Mouse (Mus musculus) erythroblast, adult 5-6 weeks (primary cell): ENCODE results near the gene Msl1. TPM values are rescaled to one million over a fixed set of nuclear protein-coding genes. Genes with fewer than 3 reads are reported as not detected.

Source experiments
- ATAC-seq: replicated peaks from 2 replicates; pipeline ENCODE4 v1.8.0; 2016; ENCODE audit warnings: moderate number of reproducible peaks, mild to moderate bottlenecking, moderate TSS enrichment, inconsistent platforms; ENCODE audit not compliant: poor library complexity, low FRiP score, severe bottlenecking
- total RNA-seq, 2 experiments: library from RNA; stranded (forward) in 1 of 2; stranded (reverse) in 1 of 2; fragments of 150-400 nt in 1 of 2; fragments of 200-764, 138-1000 nt in 1 of 2; gene quantifications; 2 replicates each; pipeline versions ENCODE4 v1.2.3 to v1.2.4; 2015 to 2017; ENCODE audit warnings: low replicate concordance in 2 of 2

The Msl1 gene
- total RNA-seq, 2 experiments from 2014 or later = 26.3 to 42.7 TPM

DNA sequence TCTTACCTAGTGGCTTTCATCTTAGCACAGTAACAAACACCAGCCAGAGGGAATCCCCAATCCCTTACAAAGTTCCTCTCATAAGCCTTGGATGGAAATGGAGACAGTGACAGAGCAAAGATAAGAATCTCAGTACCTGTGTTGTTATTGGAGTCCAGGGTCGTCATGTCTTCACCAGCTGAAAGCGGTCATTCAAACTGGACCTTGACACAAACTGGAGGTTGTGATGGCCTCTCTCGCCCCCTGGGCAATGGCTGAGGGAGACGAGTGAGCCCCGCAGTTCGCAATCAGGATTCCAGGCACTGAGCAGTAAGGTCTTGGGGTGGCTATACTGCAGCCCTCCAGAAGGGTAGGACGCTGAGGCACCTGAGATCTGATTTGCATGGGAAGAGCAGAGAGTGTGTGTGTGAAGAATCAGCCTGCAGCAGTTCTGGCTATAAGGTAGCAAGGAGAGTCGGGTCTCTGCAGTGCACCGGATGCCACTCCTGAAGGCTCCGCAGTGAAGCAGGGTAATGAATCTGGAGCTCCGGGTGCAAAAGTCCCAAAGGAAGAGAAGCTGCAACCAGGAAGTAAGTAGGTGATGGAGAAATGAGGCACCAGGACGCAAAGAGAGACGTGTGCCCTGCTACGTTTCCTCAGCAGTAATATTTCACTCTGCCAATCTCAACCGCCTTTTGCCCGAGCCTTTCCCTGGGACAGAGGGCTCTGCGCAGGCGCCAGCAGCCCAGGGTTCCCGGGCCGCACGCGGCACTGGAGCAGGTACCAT, 20.6 kb upstream of the Msl1 start, which contains the start of gene Nr1d1:
Gene Nr1d1 (minus strand): TSS at position 752 of the 766 bp plus-strand sequence.
- no peak for ATAC-seq

DNA sequence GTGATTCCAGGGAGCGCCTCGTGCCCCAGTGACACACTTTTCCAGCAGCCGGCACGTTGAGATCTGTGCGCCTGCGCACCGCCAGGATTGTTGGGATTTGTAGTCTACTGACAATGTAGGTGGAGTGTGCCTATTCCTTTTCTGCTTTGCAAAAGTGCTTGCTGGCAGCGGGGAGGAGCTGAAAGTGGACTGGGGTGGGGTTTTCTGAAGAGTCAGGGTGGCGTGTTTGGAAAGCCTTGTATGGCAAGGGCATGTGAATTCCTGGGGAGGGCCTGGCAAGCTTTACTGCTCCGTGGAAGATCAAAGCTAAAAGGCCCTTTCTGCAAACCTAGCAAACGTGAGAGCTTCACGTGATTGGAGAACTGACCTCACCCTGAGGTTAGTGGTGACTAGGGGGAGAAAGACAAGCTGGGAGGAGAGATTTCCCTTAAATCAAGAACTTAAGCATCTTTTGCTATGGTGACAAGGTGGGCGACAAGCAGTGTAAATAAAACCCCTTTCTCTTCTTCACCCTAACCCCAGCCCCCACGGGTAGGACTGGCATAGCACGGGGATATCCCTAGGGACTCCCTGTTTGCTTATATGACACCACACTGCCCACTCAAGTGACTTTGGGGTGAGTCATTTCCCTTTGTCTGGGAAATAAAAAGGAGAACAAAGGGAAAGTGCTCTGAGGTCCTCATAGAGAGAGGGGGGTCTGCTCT, 19.8 kb upstream of the Msl1 start:
- peak; percentile 20; the same call in 1 of the 2 replicates for ATAC-seq

DNA sequence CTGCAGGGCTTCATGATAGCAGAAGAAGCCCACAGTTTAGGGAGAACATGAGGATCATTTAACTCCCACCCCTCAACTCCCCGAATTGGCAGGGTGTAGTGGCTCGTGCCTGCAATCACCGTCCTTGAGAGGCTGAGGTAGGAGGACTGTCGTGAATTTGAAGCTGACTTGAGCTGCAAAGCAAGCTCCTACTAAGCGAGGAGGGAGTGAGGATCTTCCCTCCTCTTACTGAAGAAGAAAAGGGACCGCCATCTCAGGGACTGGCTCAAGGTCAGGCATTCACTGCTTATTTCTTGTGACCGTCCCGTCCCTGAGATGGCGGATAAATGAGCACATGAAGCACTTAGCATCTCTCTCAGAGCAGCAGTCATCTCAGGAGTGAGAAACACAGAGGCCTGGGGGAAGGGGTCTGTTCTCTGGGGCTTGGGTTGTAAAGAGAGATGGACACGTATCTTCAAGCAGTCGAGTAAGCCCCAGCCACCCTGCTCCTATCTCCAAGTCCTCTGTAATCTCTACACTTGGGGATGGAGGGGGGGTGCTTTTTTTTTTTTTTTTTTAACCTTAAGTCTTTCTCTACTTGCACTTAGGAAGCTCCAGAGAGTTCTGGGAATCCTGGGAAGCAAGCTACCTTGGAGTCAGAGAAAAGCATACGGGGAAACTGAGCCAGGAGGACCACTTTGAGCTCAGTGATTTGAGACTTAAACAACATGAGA, 19.1 kb upstream of the Msl1 start:
- no peak for ATAC-seq

DNA sequence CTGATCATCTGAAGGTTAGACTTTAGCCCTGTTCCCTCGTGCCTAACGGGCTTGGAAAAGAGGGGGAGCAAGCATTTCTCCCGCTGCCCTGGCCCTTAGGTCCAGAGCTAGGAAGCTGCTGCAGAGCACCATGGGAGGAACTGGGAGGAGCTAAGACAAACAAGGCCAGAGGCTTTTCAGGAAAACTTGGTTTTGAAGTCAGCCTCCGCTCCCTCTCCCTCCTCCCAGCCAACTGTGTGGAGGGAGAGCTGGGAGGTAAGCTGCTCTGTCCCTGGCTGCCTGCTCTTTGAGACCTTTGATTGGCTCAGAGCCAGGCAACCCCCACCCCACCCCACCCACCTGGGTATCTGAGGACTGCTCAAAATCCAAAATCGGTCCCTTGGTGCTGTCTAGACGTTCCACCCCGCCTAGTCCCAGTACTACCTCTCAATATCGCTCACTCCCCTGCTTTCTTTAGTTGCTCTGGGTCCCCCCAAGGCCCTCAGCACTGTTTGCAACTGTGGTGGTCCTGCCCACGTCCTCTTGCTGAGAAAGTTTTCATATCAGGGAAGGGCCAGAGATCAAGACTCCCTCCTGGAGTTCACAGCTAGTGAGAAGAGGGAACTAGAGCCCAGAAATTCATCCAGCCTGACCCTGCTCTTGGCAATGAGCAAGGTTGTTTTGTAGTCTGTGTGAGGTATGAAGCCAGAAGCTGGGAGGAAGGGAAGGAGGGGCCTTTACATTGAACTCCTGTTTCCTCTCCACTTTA, 18.3 kb upstream of the Msl1 start:
- ATAC-seq = no peak

DNA sequence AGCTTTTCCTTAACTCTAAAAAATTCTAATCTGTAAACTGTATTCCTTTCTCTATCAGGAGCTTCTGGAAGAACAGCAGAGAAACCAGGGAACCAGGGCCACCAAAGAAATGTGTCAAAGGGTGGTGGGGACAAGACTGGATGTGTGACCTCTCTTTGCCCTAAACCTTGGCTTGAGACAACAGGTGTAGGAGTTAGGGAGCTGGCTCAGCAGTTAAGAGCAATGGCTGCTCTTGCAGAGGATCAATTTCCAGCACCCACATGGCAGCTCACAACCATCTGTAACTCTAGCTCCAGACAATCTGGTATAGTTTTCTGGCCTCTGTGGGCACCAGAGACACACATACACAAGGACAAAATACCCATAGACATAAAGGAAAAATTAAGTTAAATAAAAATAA, 17.4 kb upstream of the Msl1 start:
- ATAC-seq = no peak

DNA sequence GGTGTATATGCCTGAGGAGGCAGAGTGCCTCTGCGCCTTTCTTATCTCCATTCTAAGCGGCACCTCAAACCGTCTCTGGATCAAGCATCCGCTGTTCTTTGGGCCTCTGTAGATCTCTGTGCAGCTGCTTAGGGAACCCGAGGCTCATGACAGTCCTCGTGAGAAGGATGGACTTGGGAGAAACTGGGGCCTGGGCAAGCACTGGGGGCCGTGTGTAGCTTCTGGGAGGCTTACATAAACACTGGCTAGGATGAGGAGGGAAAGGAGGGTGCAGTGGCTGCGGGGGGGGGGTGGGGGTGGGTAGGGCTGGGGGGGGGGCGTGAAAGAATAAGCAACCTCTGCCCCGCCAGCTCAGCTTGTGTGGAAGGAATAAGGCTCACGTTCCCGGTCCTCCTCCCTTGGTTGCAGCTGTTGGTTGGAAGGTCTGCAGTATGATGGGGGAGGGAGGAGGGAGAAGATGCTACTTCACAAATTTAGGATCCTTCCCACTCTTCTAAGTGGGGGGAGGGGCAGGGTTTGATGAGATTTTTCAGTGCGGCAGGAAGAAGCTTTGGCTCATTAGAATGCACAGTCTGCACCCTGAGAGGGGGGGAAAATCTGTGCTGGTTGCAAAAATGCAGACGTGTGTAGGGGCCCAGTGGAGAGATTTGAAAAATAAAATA, 13.3 kb upstream of the Msl1 start:
- ATAC-seq = no peak

DNA sequence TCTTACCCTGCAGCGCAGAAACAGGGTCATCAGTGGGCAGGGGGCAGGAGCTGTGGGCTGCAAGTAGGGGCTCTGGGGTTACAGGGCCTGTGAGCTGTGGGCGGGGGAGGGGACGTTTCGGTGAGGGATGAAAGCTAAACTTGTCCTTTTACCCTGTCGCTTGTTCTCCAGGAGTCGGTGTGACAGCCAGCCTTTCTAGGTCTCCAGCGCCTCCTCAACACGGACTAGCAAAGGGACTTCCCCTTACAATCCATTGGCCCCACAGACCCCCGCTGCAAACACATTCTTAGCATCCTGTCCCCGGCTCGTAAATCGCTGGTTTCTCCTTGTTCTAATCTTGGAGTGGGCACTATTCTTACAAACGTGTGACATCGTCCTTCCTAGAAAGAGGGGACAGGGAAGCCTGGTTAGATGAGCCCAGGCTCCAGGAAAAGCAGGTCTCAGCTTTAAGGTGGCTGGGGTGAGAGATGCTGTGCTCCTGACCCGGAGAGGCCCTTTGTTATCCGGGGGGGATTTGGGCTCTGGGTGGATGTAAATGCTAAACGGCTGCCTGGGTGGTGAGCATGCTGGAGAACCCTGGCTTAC, 12.6 kb upstream of the Msl1 start:
- ATAC-seq = no peak

DNA sequence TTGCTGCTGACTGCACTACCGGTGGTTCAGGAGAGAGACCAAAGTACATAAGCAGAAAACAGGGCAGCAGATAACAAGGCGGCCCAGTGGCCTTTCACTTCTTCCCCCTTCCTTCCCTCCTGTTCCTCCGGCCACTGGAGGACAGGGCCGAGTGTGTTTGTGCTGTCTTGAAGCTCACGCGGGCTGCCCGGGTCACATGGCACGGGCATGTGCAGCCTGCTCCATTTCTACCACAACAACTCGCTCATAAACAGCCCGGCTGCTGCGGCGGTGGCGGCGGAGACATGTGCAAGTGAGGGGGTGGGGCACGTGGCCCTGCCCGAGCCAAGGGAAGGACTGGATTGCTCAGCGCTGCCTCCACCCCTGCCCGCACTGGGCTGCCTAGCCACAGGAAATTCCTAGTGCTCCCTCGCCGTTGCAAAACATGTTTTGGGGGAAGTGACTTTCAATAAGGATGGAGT, 12.1 kb upstream of the Msl1 start:
- peak; percentile 67 for ATAC-seq

DNA sequence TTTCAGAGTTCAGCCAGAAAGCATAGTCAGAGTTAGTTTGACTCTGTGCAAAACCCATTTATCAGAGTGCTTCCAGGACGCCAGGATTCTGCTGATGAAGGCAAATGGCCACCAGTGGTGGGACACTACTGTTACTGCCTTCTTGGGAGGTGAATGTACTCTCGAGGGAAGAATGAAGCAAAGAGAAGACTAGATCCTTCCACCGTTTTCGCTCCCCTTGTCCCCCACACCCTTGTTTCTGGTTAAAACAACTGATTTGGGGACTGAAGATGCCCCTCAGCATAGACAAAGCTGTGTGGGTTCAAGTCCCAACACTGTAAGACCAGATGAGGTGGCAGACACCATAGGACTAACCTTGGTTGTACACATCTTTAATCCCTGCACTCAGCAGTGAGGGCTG, 11.2 kb upstream of the Msl1 start:
- ATAC-seq = no peak

DNA sequence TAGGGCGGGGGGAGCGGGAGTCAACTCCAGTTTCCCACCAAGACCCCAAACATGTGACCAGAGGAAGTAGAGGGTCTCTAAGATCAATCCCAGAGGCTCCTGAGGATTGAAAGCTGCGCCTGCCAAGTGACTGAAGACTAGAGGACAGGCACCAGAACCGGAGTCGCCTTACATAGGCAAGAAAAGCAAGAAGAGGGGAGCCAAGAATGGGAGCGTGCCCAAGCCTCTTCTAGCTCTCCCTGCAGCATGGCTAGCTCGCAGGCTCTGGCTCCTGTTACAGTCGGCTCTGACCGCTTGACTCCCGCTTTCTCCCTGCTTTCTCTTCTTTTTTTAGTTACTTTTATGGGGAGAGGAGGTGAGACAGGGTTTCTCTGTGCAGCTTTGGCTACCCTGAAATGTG, 10.1 kb upstream of the Msl1 start:
- no peak for ATAC-seq

DNA sequence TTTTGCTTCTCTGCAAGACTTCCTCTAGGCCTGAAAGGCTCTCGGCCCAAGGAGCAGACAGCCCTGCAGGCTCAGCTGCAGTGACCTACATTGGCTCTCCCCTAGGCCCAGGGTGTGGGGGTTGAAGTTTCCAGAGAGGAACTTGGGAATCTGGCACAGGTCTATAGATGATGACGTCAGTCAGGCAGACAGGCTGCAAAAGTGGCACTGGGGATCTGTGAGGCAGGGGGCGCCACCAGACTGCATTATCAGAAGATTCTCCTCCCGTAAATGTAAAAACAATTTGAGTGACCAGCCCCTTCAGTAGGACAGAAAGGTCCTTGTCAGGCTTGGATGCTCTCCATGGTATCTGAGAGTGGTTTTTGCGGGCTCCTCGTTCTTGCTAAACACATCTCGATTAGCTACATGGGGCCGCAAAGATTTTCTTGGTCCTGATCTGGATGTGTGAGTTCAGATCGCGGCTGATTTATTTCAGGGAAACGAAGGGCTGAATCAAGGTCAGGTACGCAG, 9.5 kb upstream of the Msl1 start:
- ATAC-seq = no peak

DNA sequence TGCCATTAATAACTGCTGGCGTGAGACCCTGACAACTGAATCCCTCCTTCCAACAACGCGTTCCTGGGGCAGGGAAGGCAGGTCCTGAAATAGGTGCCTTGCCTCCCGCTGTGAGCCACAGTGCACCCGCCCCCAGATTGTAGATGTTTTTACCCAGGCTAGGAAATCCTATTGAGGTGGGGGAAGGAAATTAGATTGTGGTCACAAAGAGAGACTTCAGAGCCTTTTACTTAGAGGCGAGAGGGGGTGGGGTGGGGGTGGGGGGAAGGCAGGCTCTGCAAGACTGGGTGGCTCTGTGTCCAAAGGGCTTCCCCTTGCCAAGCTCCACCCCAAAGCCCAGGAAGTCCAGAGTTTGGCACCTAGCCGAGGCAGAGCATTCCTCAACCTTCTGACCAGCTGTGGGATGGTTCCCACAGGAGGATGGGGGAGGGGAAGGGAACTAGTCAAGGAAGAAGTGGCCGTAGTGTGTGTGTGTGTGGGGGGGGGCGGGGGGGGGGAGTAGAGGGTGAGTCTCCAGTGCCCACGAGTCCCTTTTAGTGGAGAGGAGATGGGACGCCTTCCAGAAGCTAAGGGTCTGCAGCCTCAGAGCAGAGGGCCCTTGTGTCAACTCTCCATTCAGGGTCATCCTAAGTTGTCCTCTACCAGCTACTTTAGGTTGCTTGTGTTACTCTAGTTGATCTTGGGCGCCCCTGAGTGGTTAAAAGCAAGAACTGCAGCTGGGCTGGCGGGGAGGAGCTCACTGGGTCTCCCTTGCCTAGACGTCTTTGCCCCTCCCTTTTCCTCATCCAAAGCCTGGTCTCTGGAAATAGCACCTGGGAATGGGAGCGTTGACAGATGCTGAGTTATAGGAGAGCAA, 8.7 kb upstream of the Msl1 start:
- ATAC-seq = peak; percentile 68

DNA sequence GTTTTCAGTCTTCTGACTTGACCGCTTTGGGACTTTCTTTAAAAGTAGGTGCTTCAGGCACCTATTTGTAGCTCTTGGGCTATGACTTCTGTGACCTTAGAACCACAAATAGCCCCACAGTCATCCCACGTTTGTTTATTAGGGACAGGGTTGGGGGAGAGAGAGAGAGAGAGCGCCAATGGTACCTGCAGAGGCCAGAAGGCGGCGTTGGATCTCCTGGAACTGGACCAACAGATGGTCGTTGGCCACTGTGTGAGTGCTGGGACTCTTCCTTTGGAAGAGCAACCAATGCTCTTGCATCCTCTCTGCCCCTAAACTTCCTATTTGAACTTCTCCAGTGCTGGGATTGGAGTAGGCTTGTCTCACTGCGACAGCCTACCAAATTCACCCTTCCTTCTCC, 8.1 kb upstream of the Msl1 start:
- ATAC-seq = no peak

DNA sequence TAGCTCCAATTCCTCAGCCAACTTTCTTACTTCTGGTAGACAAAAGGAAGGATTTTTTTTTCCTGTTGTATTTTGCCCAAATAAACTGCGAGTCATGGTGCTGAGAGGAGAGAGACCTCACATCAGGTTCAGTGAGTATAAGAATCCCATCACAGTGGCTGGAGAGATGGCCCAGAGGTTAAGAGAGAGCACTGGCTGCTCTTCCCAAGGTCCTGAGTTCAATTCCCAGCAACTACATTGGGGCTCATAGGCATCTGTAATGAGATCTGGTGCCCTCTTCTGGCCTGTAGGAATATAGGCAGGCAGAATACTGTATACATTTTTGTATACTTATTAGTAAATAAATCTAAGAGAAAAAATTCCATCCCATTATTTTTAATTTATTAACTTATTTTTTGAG, 7.6 kb upstream of the Msl1 start:
- no peak for ATAC-seq

DNA sequence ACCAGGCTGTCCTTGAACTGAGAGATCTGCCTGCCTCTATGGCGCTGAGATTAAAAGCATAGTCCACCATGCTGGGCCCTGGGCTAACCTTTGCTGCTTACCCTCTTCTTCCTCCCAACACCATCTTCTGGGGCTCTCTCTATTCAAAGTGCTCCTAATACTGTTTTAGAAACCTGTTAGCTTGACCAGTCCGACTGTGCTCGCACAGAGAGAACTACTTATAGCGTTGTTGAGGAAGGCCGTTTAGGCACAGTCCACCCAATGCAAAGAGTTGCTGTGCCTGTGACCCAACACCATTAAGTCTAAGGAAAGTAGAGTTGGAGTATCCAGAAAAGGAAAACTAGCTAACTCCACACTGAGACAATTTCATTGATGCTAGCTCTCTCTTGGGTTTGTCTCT, 7.2 kb upstream of the Msl1 start:
- no peak for ATAC-seq

DNA sequence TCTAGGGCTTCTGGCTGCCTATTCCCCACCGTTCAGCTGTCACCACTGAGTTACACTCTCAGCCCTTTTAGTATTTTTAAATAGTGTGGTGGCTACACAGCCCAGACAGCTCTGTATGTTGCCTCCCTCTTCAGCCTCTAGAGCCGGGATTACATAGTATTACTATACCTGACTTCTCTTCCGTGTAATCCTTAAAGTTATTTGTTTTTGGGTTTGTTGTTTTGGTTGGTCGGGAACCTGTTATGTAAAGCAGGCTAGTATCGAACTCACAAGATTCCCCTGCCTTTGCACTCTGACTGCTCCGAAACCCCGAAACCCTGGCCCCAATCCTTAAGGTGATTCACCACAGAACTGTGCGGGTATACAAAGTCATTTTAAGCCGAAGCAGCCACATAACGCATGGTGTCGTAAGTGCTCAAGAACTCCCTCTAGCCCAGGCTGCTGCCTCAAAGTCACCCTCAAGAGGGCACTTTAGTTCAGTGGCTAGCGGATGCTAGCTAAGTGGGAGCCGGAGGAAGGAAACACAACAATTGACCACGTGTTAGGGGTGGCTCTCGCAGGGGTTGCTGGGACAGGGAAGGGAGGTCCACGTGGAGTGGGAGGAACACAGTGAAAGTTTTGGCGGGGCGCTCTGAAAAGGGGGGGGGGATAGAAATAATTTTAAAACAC, 6.6 kb upstream of the Msl1 start:
- ATAC-seq = peak; percentile 82

DNA sequence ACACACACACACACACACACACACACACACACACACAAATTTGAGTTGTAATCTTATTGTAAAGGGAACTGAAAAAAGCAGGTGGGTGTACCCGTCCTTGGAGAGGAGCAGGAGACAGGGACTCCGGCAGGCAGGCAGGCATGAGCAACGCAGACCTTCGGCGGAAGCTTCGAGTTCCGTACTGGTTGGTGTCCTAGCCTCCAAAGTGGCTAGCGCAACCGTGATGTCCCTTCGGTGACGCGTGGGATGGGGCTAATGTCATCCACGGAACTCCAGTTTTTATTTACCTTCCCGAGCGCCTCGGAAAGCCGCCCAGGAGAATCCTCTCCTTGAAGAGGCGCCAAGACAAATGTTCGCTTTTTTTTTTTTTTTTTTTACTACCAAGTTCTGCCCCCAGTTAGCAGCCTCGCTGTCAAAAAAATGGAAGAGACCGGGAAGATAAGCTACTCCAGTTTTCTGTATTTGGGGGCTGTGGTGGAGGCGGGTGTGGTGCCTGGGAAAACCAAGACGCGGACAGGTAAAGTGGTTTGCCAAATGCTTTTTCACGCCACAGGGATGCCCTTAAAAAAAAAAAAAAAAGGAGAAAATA, 6.0 kb upstream of the Msl1 start:
- no peak for ATAC-seq
